Mouse (Mus musculus) left cerebral cortex, adult 9 months (tissue): ENCODE data around the gene Cxcl9.

Experiments
- DNase-seq, 2 experiments: peaks; one replicate each; pipeline ENCODE4 v3.0.0; 2022; ENCODE audit warnings: low spot score in 2 of 2

Cxcl9 gene

DNA sequence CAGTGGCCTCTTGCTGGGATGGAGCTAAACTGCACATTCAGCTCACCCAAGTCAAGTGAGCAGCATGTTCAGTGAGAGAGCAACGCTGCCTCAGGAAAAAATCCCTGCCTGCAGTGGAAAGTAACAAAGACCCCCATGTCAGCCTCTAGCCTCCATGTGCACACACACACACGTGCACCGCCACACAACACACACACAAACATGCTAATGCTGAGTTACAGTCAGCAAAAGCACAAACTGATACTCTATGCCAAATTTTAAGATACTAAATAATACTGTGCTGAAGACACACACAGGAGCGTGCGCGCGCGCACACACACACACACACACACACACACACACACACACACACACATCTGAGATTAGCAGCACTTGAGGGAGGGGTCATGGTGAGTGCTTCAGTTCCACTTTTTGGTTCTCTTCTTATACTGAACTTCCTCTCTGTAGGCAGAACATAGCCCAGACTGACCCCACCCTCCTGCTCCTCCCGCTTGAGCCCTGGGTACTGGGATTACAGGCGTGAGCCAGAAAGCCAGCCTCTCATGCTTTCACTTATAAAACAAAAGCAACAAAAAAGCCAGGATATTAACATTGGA, 48.8 kb downstream of the Cxcl9 start:
- DNase-seq, result no peak

DNA sequence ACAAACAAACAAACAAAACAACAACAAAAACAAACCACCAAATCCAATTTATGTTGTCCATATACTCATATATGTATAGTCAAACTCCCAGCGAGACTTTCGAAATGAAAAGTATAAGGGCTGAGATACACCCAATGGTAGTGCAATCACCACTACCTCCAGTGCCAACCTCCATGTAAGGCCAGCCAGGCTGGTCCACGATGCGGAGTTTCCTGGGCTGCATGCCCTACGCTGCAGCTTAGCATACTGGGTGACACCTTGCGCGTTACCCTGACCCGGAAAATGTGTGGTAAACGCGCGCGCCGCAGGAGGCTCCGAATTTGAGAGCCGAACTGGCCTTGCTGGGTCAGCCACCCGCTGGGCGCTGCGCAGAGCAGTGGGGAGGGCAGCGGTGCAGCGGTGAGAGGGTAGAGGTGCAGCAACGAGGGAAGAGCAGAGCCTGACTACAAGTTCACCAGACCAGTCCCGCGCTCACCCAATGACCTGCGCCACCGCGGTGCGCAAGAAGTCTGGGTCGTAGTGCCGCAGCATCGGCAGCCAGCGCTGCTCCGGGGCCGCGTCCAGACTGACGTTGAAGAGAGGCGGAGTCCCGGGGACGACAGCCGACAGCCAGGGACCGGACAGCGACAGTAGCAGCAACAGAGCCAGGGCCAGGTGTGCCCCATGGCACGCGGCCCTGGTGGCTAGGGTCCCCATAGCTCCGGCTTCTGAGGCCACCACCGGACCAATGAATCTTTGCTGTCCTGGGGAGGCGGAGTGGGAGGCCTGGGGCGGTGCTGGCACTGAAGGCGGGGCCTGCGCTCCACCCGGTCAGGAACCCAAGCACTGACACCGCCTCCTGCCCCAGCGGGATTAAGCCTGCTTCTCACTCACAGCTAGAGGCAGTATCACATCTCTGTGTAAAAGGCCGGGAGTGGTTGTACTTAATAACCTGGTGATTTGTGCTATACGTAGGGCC, 50.2 kb downstream of the Cxcl9 start, which contains the start of gene Naaa:
Gene Naaa (minus strand): TSS at position 734 of the 958 bp plus-strand sequence.
- peak; percentile 58 to 82 for DNase-seq
